Mouse (Mus musculus) left cerebral cortex, adult 9 months (tissue): Measurements from ENCODE around the gene Vmn1r34.
"Not testable (repeated sequence)": the region's sequence is repeated elsewhere in the genome, so short reads cannot be mapped to it uniquely, and the experiment has no call there.

Experiments used
- DNase-seq, 2 experiments: peaks; one replicate each; pipeline ENCODE4 v3.0.0; 2022; ENCODE audit warnings: low spot score in 2 of 2

The Vmn1r34 gene

GRCm38 (mm10) chr6:66643779-66644178 is at the start of gene Vmn1r34:
TSS of gene Vmn1r34 (minus strand) at chr6:66643879.
- no peak for DNase-seq

DNA sequence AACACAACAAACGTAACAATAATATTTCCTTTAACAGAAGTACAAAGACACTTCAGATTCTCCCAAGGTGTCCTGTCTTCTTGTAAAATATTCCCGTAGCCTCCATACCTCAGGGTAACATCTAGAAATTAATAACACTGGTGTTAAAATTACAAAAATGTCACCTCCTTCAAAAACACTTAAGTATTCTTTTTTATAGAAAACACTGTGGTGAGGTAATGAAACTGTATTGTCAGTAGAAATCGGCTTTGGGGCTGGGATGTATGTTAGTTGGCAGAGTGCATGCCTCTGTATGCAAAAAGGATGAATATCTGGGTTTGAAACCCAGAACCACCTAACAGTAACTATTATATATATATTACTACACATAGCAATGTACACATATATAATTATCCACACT is 42.1 kb upstream of the Vmn1r34 start, which contains the start of gene Vmn1r35:
TSS of gene Vmn1r35 (minus strand) at position 101 of the 400 bp plus-strand sequence.
- no peak for DNase-seq

DNA sequence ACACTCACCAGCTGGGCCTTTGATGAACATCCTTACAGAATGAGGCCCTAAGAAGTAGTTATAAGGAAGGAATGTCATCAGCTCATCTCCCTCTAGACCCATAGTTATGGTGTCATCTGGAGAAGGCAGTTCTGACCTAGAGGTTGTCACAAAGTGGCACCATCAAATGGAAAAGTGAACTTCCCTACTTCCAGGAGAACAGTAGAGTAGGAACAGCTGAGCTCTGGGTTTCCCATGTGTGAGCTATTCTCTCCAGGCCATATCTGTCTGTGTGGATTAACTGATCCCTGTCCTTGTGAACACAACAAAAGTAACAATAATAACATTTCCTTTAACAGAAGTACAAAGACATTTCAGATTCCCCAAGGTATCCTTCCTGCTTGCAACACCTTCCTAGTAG is 25.5 kb downstream of the Vmn1r34 start, which contains the start of gene Vmn1r33:
TSS of gene Vmn1r33 (minus strand) at position 101 of the 400 bp plus-strand sequence.
- DNase-seq, result not testable (repeated sequence)

DNA sequence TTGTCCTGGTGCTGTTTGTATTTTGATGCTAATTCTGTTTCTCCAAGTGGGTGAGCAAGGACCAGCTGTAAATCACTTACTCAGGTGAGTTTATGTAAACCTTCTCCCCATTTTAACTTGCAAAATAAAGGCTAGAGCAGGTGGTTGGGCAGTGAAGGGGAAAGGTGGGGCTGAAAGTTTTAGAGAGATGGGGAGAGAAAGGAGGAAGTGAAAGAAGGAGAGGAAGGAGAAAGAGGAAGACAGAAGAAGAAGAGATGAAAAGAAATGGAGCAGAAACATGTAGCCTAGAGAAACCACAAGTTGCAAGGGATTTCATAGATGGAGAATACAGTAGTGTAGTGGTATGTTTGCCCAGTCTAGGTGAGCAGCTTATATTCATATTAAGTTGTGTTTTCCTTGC is 47.9 kb downstream of the Vmn1r34 start:
- no peak for DNase-seq
